Mouse (Mus musculus): Measurements from ENCODE around the gene Tdrd12.
A peak's percentile ranks its signal among the peaks of the same experiment; 100 is the strongest.

The Tdrd12 gene

DNA sequence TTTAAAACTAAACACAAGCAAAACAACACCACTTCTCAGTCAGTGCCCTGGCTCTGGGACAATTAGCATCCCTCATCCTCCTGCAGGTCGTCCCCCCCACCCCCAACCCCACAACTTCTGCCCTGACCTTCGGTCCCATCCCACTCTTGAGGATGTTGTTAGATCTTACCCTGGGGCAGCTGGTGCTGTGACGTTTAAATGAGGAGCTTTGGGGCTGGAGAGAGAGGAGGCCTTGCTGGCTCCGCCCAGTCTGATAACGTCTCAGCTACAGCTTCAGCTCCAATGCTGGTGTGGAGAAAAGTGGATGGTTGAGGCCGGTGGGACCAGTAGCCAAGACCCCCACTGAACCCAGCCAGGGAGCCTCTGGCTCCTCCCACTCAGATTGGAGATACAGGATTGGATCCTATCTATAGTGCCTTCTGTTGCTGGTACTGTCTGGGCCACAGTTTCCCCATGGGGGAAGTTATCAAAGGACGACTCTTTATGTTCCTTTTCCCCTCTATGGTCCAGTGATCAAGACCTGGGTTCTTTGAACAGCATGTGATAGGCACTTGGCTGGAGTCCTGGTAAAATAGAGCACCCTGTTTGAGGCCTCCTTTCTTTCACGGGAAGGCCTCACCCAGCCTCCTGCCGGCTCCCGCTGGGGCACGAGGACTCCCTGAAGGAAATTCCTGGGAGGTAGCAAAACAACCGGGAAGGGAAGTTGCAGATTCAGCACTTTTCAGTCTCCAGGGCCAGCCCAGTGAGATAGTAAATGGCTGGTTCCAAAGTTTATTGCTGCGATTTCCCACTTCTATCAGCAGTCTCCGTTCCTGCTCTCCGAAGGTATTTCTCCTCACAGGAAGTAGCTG lies 89.3 kb downstream of the Tdrd12 start, which contains the start of gene Slc7a9:
Gene Slc7a9 (plus strand): TSS at position 801 of the 851 bp plus-strand sequence.
- DNase-seq (ENCODE audit: low spot score), result peak; percentile 11

DNA sequence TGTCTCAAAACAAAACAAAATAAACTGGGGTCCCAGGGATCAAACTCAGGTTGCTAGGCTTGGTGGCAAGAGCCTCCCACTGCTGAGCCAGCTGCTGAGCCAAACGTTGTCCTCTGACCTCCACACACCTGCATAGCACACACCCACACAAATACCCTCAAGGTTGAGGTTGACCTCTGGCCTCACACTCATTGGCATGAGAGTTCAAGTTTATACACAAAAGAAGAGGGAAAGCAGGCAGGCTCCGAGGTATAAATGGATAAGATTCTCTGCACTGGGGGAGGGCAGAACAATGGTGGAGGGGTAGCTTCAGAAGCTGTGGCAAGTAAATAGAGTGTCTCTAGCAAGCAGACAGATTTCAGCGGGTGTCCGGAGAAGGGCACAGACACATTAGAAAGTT lies 90.0 kb downstream of the Tdrd12 start:
- no peak for DNase-seq (ENCODE audit: low spot score)

DNA sequence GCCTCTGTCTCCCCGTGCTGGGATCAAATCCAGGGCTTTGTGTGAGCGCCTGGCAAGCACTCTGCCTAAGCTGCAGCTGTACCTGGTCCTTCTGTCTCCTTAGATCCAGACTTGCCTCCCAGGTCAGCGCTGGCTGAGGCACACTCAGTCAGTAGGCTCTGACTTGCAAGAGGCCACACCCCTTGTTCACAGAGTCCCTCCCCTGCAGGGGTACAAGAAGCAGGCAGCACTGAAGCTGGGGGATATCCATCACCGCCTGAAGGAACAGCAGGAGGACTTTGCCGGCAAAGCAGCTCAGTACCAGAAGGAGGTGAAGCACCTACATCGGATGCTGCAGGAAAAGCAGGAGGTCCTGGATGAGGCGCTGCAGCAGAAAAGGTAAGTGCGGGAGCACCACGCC lies 102.3 kb downstream of the Tdrd12 start:
- DNase-seq (ENCODE audit: low spot score), result no peak

DNA sequence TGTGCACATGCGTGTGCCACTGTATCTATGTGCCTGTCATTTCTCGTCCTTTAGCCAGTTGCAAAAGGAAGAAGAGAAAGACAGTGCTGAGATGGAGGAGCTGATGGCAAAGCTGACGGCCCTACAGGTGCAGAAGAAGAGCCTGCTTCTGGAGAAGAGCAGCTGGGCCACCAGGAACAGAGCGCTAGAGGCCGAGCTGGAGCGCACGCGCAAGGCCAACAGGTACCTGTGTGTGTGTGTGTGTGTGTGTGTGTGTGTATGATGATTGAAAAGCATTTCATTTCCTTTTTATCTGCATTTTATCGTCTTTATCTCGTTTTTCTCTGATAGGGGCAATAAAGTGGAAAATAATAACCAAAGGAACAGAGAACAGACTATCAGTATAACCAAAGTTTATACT lies 109.4 kb downstream of the Tdrd12 start:
- no peak for DNase-seq (ENCODE audit: low spot score)

DNA sequence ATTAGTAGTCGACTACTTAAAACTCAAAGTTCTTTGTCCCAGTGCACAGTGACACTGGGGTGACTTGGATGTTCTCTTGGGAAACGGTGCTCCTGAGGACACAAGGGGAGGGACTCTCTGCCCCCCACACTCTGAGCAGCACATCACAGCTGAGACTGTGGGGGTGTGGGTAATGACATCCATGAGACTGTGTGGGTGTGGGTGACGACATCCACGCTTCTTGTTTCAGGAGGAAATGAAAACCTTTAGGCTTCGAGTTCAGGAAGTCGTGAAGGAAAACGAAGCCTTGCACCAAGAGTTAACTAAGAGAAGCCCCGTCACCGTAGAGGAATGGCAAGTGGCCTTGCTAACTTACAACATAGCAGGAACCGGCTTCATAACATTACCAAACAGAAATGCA lies 114.5 kb downstream of the Tdrd12 start:
- DNase-seq (ENCODE audit: low spot score), result no peak
